Mouse (Mus musculus) heart, adult 2 months (tissue): Measurements from ENCODE around the gene P3h2. TPM values are rescaled to one million over a fixed set of nuclear protein-coding genes. Genes with fewer than 3 reads are reported as not detected.

Source experiments
- DNase-seq, 2 experiments: peaks; one replicate each; pipeline ENCODE4 v3.0.0; 2021
- H3K27ac ChIP-seq: fragments of 200-600 bp; 2 replicates; pipeline ENCODE4 v1.8.1; 2022
- H3K27me3 ChIP-seq: fragments of 200-500 bp; 2 replicates; pipeline ENCODE4 v1.6.1; 2012; ENCODE audit warnings: mild to moderate bottlenecking, low read length, inconsistent platforms, mixed read lengths; ENCODE audit not compliant: control insufficient read depth, insufficient read depth
- H3K36me3 ChIP-seq: fragments of 200-500 bp; 2 replicates; pipeline ENCODE4 v1.6.1; 2012; ENCODE audit warnings: low read length, inconsistent platforms; ENCODE audit not compliant: control insufficient read depth, insufficient read depth
- H3K4me1 ChIP-seq: fragments of 200-500 bp; 2 replicates; pipeline ENCODE4 v1.6.1; 2011; ENCODE audit warnings: low read length; ENCODE audit not compliant: control insufficient read depth, insufficient read depth
- H3K4me3 ChIP-seq: fragments of 200-600 bp; 2 replicates; pipeline ENCODE4 v1.8.1; 2022
- H3K79me2 ChIP-seq: fragments of 200-500 bp; replicated peaks from 2 replicates; pipeline ENCODE4 v1.6.1; 2012; ENCODE audit warnings: mild to moderate bottlenecking, inconsistent platforms, low read length, moderate library complexity, mixed read lengths; ENCODE audit not compliant: control insufficient read depth, insufficient read depth
- H3K9ac ChIP-seq: fragments of 200-500 bp; 2 replicates; pipeline ENCODE4 v1.6.1; 2012; ENCODE audit warnings: low read depth, mild to moderate bottlenecking, control low read depth, inconsistent platforms, low read length, mixed read lengths
- CTCF ChIP-seq: fragments of 200-600 bp; IDR thresholded peaks from 2 replicates; pipeline ENCODE4 v1.8.1; 2022; ENCODE audit warnings: antibody characterized with exemption, mild to moderate bottlenecking, moderate library complexity
- EP300 ChIP-seq: fragments of 200-500 bp; IDR thresholded peaks from 2 replicates; pipeline ENCODE4 v1.6.1; 2011; ENCODE audit warnings: low read depth, low read length, control low read depth; ENCODE audit not compliant: insufficient read depth
- POLR2A ChIP-seq: fragments of 200-500 bp; IDR thresholded peaks from 2 replicates; pipeline ENCODE4 v1.6.1; 2011; ENCODE audit warnings: mild to moderate bottlenecking, low read depth, low read length, control low read depth; ENCODE audit not compliant: insufficient read depth
- WGBS: fragments of 180-500 bp; shearing (Covaris S2); methylation state at CpG from one replicate; pipeline ENCODE4 v1.1.7; 2018; 5-methylcytosine and 5-hydroxymethylcytosine counted together
- intact Hi-C: fragments of 180-260 bp; cut with DNase I; formaldehyde crosslinking; loops from one replicate; pipeline ENCODE4 v1.15.1; 2025
- polyA plus RNA-seq: library from polyadenylated mRNA; depleted of rRNA; stranded (reverse); fragments of >200 nt; gene quantifications from 2 replicates; pipeline ENCODE4 v1.2.3, GENCODE M21; 2012
- total RNA-seq, 2 experiments: library from RNA; stranded (reverse); gene quantifications; 2 replicates each; pipeline ENCODE4 v1.2.3; 2021

Gene P3h2
- total and polyA plus RNA-seq, 3 experiments, result 1.2 to 4.3 (median 4.2) TPM

GRCm38 (mm10) chr16:26060239-26061085 lies 45.1 kb downstream of the P3h2 start:
- Histone ChIP-seq H3K4me1 (peaks cover 3% of the 10 kb centered on the region), H3K36me3 (no peaks in the 10 kb centered on the region), H3K27me3 (no peaks in the 10 kb centered on the region), H3K27ac (no peak overlapping the region), H3K79me2 (no peaks in the 10 kb centered on the region), H3K9ac (no peak overlapping the region), H3K4me3 (no peak overlapping the region)
- TF ChIP-seq EP300 (no peak), CTCF (no peak), POLR2A (no peak)
- intact Hi-C loops, result no loop called here
- WGBS, result 76% methylated on average over 5 of the region's 5 CpGs
- DNase-seq, result no peak

GRCm38 (mm10) chr16:26053631-26054030 lies 52.0 kb downstream of the P3h2 start:
- 56% methylated on average over 3 of the region's 3 CpGs for WGBS
- H3K27ac ChIP-seq, result peak overlapping the region; percentile 15; the same call in 1 of the 2 replicates
- peaks cover 19% of the 10 kb centered on the region for H3K4me1 ChIP-seq
- no peak overlapping the region for H3K9ac ChIP-seq
- H3K79me2 ChIP-seq, result no peaks in the 10 kb centered on the region
- TF ChIP-seq CTCF, result no peak
- TF ChIP-seq EP300, result no peak
- no peak for TF ChIP-seq POLR2A
- intact Hi-C loops, result no loop called here
- DNase-seq, result no peak
- H3K36me3 ChIP-seq, result peaks cover 22% of the 10 kb centered on the region
- no peak overlapping the region for H3K4me3 ChIP-seq
- no peaks in the 10 kb centered on the region for H3K27me3 ChIP-seq

- peaks cover 21% of the 10 kb centered on the region for H3K4me1 ChIP-seq
- 27% methylated on average over 5 of the region's 5 CpGs for WGBS
- peak in 1 of 2 experiments; percentile 41 for DNase-seq
- peaks cover 22% of the 10 kb centered on the region for H3K36me3 ChIP-seq
- H3K27me3 ChIP-seq, result no peaks in the 10 kb centered on the region
- no peak for TF ChIP-seq CTCF
- TF ChIP-seq EP300, result no peak
- no peak for TF ChIP-seq POLR2A
- intact Hi-C loops, result no loop called here
- H3K4me3 ChIP-seq, result no peak overlapping the region
- no peak overlapping the region for H3K9ac ChIP-seq
- peak overlapping the region; percentile 70 for H3K27ac ChIP-seq
- H3K79me2 ChIP-seq, result no peaks in the 10 kb centered on the region
These were observed 56.0 kb downstream of the P3h2 start for GRCm38 (mm10) chr16:26049393-26050087.

- peak in 1 of 2 experiments; percentile 25 for DNase-seq
These were observed 57.7 kb downstream of the P3h2 start for GRCm38 (mm10) chr16:26047870-26048269.

GRCm38 (mm10) chr16:26047396-26047795 lies 58.2 kb downstream of the P3h2 start:
- H3K27me3 ChIP-seq, result no peaks in the 10 kb centered on the region
- H3K4me1 ChIP-seq, result peaks cover 18% of the 10 kb centered on the region
- intact Hi-C loops, result no loop called here
- peak overlapping the region; percentile 24; the same call in 1 of the 2 replicates for H3K27ac ChIP-seq
- no peak for TF ChIP-seq CTCF
- TF ChIP-seq POLR2A, result no peak
- TF ChIP-seq EP300, result no peak
- peaks cover 19% of the 10 kb centered on the region for H3K36me3 ChIP-seq
- H3K4me3 ChIP-seq, result no peak overlapping the region
- DNase-seq, result no peak
- no peaks in the 10 kb centered on the region for H3K79me2 ChIP-seq
- no peak overlapping the region for H3K9ac ChIP-seq
- WGBS, result 37% methylated on average over 1 of the region's 1 CpGs

More at GRCm38 (mm10) chr16:26047870-26048269, 57.7 kb downstream of the P3h2 start:
- Histone ChIP-seq H3K9ac (no peak overlapping the region), H3K79me2 (no peaks in the 10 kb centered on the region), H3K4me3 (no peak overlapping the region), H3K27me3 (no peaks in the 10 kb centered on the region), H3K27ac (peak overlapping the region; percentile 70), H3K4me1 (peaks cover 18% of the 10 kb centered on the region), H3K36me3 (peaks cover 20% of the 10 kb centered on the region)
- WGBS, result 44% methylated on average over 3 of the region's 3 CpGs
- intact Hi-C loops, result no loop called here
- TF ChIP-seq EP300 (no peak), CTCF (no peak), POLR2A (no peak)

- no peak for TF ChIP-seq POLR2A
- TF ChIP-seq CTCF, result no peak
- TF ChIP-seq EP300, result no peak
- no peak overlapping the region for H3K9ac ChIP-seq
- WGBS, result 44% methylated on average over 2 of the region's 2 CpGs
- intact Hi-C loops, result no loop called here
- no peak overlapping the region for H3K4me3 ChIP-seq
- no peaks in the 10 kb centered on the region for H3K36me3 ChIP-seq
- H3K4me1 ChIP-seq, result peaks cover 7% of the 10 kb centered on the region
- H3K27me3 ChIP-seq, result no peaks in the 10 kb centered on the region
- no peaks in the 10 kb centered on the region for H3K79me2 ChIP-seq
- DNase-seq, result no peak
- peak overlapping the region; percentile 20 for H3K27ac ChIP-seq
These were observed 63.7 kb downstream of the P3h2 start for GRCm38 (mm10) chr16:26041929-26042303.
